Mouse (Mus musculus): ENCODE data around the gene Agbl4.

GRCm38 (mm10) chr4:111580239-111580638, 1182.8 kb downstream of the Agbl4 start:
- TF ChIP-seq CTCF (IDR thresholded peaks at IDR 0.05 in 2 of 3, conservative IDR thresholded peaks at IDR 0.05 in 1 of 3; ENCODE audit: control insufficient read depth in 1 of 3, insufficient read depth in 1 of 3, low read depth in 2 of 3, low read length in 3 of 3, poor library complexity in 1 of 3, severe bottlenecking in 1 of 3) = no peak
- no peak for TF ChIP-seq MAFK (IDR thresholded peaks at IDR 0.05; ENCODE audit: borderline replicate concordance, low read depth, low read length)
- TF ChIP-seq E2F4 (IDR thresholded peaks at IDR 0.05; ENCODE audit: borderline replicate concordance, low read depth, low read length) = no peak
- TF ChIP-seq TBP (IDR thresholded peaks at IDR 0.05; ENCODE audit: low read depth, low read length) = no peak
- no peak for TF ChIP-seq USF2 (IDR thresholded peaks at IDR 0.05; ENCODE audit: borderline replicate concordance in 1 of 2, insufficient read depth in 1 of 2, low read depth in 1 of 2, low read length in 2 of 2)
- no peak for TF ChIP-seq ZNF384 (IDR thresholded peaks at IDR 0.05; ENCODE audit: low read depth, low read length)
- no peak for TF ChIP-seq USF1 (IDR thresholded peaks at IDR 0.05; ENCODE audit: low read depth, low read length)
- no peak for TF ChIP-seq TAL1 (IDR thresholded peaks at IDR 0.05; ENCODE audit: low read length)
